Mouse (Mus musculus) thymus, postnatal 36 days (tissue): ENCODE results near the gene Habp4.

Experiments used
- DNase-seq, 2 experiments: peaks; one replicate each; pipeline ENCODE4 v3.0.0; 2022; ENCODE audit warnings: mixed read lengths in 2 of 2

Habp4 gene

GRCm38 (mm10) chr13:64178746-64179652, 17.4 kb downstream of the Habp4 start:
- DNase-seq = no peak

- DNase-seq = no peak
Observed at GRCm38 (mm10) chr13:64180300-64180699, 18.7 kb downstream of the Habp4 start.

DNA sequence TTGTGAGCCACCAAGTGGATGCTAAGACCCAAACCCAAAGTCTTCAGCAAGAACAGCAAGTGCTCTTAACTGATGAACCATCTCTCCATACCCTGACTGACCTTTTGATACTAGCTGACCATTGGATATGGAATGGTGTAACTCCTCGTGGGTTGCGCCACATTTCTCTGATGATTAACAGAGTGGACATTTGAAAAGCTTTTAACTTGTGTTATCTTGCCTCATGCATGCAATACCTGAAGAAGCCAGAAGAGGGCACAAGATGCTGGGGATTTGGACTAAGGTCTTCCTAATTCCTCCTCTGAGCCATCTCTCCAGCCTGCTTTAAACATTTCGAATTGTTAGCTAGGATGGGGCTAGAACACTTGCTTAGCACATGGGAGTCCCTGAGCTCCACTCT, 19.3 kb downstream of the Habp4 start:
- DNase-seq = peak; percentile 21 to 36

DNA sequence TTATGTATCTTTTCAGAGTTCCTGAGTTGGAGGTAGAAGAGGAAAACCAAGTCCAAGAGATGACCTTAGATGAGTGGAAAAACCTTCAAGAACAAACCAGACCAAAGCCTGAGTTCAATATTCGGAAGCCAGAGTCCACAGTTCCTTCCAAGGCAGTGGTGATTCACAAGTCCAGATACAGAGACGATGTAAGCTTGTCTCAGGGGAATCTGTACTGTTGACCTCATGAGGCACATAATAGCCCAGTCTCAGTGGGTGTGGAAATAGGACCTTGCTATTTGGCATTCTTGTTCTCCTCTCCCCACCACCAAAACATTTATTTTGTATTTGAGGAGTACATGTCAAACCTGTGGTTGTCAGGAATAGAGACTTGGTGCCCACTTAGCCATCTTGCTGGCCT, 20.5 kb downstream of the Habp4 start:
- DNase-seq = no peak

DNA sequence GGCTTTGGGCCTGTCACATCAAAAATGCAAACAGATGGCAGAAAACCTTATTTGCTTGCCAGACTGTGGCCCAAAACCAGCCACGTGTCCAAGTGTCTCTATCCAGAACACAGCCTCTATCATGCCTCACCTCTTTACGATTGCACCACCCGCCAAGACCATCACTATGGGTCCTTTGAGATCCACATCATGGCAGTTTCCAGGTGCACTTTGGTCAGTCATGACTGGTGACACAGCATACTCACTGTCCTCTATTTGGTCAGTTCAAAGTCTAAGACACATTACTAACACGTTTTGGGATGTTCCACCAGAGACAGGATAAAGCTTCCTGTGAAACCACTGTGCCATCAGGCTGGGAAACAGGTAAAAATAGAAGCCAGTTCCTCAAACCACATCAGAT, 22.0 kb downstream of the Habp4 start:
- DNase-seq = no peak

GRCm38 (mm10) chr13:64184361-64184760, 22.7 kb downstream of the Habp4 start:
- DNase-seq = no peak

DNA sequence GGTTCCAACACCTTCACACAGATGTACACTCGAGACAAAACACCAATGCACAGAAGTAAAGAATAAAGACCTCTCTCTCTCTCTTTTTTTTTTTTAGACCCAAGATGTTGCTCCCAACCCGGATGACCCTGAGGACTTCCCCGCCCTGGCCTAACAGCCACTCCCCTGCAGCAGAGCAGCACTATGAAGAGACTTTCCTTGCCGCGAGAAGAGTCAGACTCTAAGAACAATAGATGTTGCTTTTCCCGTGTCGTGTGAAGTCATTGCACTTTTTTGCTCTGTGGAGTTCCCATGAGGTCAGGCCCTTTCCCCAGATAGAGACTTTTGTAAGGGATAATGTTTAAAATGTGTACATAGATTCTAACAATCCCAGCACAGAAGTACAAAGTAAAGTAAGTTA, 23.6 kb downstream of the Habp4 start:
- no peak for DNase-seq

GRCm38 (mm10) chr13:64185586-64185985, 24.0 kb downstream of the Habp4 start:
- no peak for DNase-seq

- DNase-seq = no peak
Observed at GRCm38 (mm10) chr13:64186516-64186915, 24.9 kb downstream of the Habp4 start.

- DNase-seq = no peak
Observed at GRCm38 (mm10) chr13:64187065-64187464, 25.4 kb downstream of the Habp4 start.

DNA sequence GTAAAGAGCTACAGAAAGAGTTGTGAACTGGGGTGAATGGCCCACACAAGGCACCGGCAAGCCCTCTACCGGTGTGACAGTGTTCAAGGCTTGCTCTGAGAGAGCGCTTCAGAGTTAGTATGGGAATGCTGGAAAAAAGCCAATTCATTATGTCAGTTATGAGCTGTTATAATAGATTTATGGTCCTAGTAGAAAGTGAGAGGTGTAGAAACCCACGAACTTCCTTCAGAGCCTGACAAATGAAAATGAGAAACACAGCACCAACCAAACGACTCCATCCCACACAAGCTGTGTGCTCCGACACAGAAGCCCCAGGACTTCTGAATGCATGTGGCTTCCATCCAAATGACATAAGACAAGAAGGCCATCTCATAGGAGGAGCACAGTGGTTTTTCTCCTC, 36.3 kb downstream of the Habp4 start:
- no peak for DNase-seq

GRCm38 (mm10) chr13:64198310-64198709, 36.7 kb downstream of the Habp4 start:
- no peak for DNase-seq

GRCm38 (mm10) chr13:64200911-64201310, 39.3 kb downstream of the Habp4 start:
- no peak for DNase-seq

- peak; percentile 35 to 42 for DNase-seq
Observed at GRCm38 (mm10) chr13:64204726-64205125, 43.1 kb downstream of the Habp4 start.

- peak in 1 of 2 experiments; percentile 28 for DNase-seq
Observed at GRCm38 (mm10) chr13:64205186-64205585, 43.6 kb downstream of the Habp4 start.

- no peak for DNase-seq
Observed at GRCm38 (mm10) chr13:64208146-64208545, 46.5 kb downstream of the Habp4 start.

GRCm38 (mm10) chr13:64211995-64212603, 50.5 kb downstream of the Habp4 start:
- DNase-seq = no peak

- DNase-seq = no peak
Observed at GRCm38 (mm10) chr13:64214891-64215290, 53.3 kb downstream of the Habp4 start.

DNA sequence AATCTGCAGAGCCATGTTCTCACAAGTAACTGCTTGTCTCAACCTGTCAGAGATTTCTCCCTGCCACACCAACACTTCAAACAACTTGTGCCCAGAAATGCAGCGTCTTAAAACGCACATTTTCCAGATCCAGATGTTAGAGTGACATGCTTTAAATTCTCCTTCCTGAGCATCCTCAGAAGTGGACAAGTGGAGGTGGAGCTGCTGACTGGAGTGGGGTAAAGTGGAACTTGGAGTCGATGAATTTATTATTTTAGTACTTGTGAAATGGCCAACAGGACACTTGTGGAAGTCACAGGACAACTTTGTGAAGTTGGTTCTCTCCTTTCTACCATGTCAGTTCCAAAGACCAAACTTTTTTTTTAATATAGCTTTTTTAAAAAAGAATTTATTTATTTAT, 64.1 kb downstream of the Habp4 start:
- no peak for DNase-seq

DNA sequence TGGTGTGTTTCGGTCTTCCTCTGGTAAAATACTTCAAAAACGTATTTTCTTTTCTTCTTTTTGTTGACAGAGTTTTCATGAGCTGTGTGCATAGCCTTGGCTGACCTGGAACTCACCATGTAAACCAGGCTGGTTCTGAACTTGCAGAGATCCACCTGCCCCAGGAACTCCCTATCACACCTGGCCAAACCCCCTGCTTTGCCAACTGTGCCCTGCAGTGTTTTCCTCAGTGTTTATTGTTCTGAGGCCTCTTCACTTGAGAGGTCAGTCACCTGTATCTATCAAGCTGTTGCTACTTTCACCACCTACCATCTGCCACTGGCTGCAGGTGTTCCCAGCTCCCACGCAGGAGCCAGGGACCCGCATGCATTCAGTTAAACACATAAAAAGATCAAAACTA, 65.1 kb downstream of the Habp4 start:
- DNase-seq = no peak

- no peak for DNase-seq
Observed at GRCm38 (mm10) chr13:64233139-64233538, 71.5 kb downstream of the Habp4 start.

- DNase-seq = no peak
Observed at GRCm38 (mm10) chr13:64235062-64235715, 73.6 kb downstream of the Habp4 start.

DNA sequence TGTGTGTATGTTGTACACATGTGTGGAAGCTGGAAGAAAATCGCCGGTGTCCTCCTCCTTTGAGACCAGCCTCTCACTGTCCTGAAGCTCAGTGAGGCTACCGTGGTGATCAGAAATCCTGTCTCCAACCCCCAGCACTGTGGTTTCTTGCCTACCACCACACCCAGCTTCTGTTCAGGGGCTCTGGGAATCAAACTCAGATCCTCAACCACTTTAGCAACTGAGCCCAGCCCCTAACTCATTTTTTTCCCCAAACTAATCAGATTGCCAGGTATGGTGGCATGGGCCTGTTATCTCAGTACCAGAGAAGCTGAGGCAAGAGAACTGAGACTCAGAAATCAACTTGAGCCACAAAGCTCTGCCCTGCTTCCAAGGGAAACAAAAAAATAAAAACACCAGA, 74.2 kb downstream of the Habp4 start:
- no peak for DNase-seq
